Mouse (Mus musculus) spleen, adult 2 months (tissue): ENCODE results near the gene Chrm5.

ENCODE experiments used
- CTCF ChIP-seq: fragments of 200-500 bp; IDR thresholded peaks from 2 replicates; pipeline ENCODE4 v1.5.1; 2011; ENCODE audit warnings: mild to moderate bottlenecking, inconsistent platforms; ENCODE audit not compliant: insufficient read depth, insufficient read length, insufficient replicate concordance; ENCODE audit errors: extremely low read depth
- POLR2A ChIP-seq: fragments of 200-500 bp; IDR thresholded peaks from 2 replicates; pipeline ENCODE4 v1.6.1; 2011; ENCODE audit warnings: low read depth, low read length, inconsistent platforms

DNA sequence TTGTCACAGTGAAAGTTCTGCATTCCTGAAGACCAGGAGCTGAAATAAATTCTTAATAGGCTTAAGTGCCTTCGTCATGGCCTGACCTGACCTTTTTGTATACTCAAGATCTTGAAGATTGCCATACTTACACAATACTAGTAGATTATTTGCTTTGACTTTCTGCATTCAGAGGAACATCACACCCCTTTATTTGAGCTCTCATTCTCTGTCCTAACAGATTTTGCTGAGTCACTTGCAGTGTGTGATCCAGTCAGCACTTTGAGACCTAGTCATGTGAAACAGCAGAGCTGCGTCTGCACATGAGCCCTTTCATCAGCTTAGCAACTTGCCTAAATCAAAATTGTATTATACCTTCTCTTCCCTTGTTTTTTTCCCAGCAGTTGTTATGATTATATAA, 47.2 kb downstream of the Chrm5 start:
- no peak for TF ChIP-seq POLR2A
- TF ChIP-seq CTCF, result no peak
